Mouse (Mus musculus) CH12.LX (cell line): ENCODE measurements at regions not wholly inside any gene's neighbourhood (a gene's known extent, or its start where the extent isn't known, plus 50 kb on each side); places are given as distances from the start of the nearest gene placed in this dataset.

Experiments used
- DNase-seq: peaks from one replicate; pipeline ENCODE4 v3.0.0-alpha.2; 2013; ENCODE audit errors: extremely low read depth
- H3K27ac ChIP-seq: 2 replicates; pipeline ENCODE4 v1.5.1; 2012; ENCODE audit warnings: low read depth, mild to moderate bottlenecking, control low read depth, moderate library complexity; ENCODE audit not compliant: insufficient read depth
- H3K27me3 ChIP-seq: replicated peaks from 2 replicates; pipeline ENCODE3; 2012; ENCODE audit warnings: inconsistent platforms
- H3K36me3 ChIP-seq, 2 experiments: replicated peaks in 1 of 2; 2 replicates each; pipeline versions ENCODE3 to v1.6.1; 2012; ENCODE audit warnings: inconsistent platforms in 1 of 2, low read length in 1 of 2, mild to moderate bottlenecking in 1 of 2, mixed read lengths in 1 of 2, moderate library complexity in 1 of 2; ENCODE audit not compliant: control insufficient read depth in 1 of 2, insufficient read depth in 1 of 2
- H3K4me1 ChIP-seq, 2 experiments: 2 replicates each; pipeline ENCODE4 v1.6.1; 2012; ENCODE audit warnings: inconsistent platforms in 1 of 2, moderate library complexity in 1 of 2; ENCODE audit not compliant: insufficient read depth in 2 of 2, control insufficient read depth in 1 of 2
- H3K4me2 ChIP-seq: 2 replicates; pipeline ENCODE4 v1.6.1; 2012; ENCODE audit warnings: low read depth, mild to moderate bottlenecking, control low read depth; ENCODE audit not compliant: poor library complexity, insufficient read depth, severe bottlenecking
- H3K4me3 ChIP-seq, 3 experiments: fragments of 150-350 bp in 1 of 3; sonication (generic) in 1 of 3; replicated peaks in 1 of 3; 2 replicates each; pipeline versions ENCODE3 to v1.5.1; 2011 to 2012; ENCODE audit warnings: low read depth in 2 of 3, low read length in 2 of 3, mild to moderate bottlenecking in 2 of 3, moderate library complexity in 2 of 3, control low read depth in 1 of 3, improper control_type of control experiment in 1 of 3, inconsistent platforms in 1 of 3, mixed read lengths in 1 of 3; ENCODE audit not compliant: poor library complexity in 1 of 3
- H3K79me2 ChIP-seq: replicated peaks from 2 replicates; pipeline ENCODE4 v1.6.1; 2012; ENCODE audit warnings: mild to moderate bottlenecking, moderate library complexity; ENCODE audit not compliant: control insufficient read depth, poor library complexity, insufficient read depth, severe bottlenecking; ENCODE audit errors: extremely low read depth
- H3K9ac ChIP-seq: 2 replicates; pipeline ENCODE4 v1.6.1; 2012; ENCODE audit warnings: low read depth, mild to moderate bottlenecking, control low read depth, moderate library complexity; ENCODE audit not compliant: insufficient read depth
- H3K9me3 ChIP-seq: replicated peaks from 2 replicates; pipeline ENCODE3; 2012; ENCODE audit warnings: low read length, inconsistent platforms, mixed read lengths
- BHLHE40 ChIP-seq: IDR thresholded peaks from 2 replicates; pipeline ENCODE4 v1.6.1; 2011; ENCODE audit warnings: mild to moderate bottlenecking, low read depth, low read length, improper control_type of control experiment
- CHD2 ChIP-seq: IDR thresholded peaks from 2 replicates; pipeline ENCODE4 v1.6.1; 2011; ENCODE audit warnings: low read length, improper control_type of control experiment
- CTCF ChIP-seq, 2 experiments: IDR thresholded peaks in 1 of 2; conservative IDR thresholded peaks in 1 of 2; 2 replicates each; pipeline ENCODE4 v1.5.1; 2011 to 2012; ENCODE audit warnings: low read depth in 2 of 2, low read length in 2 of 2, improper control_type of control experiment in 1 of 2, inconsistent platforms in 1 of 2, mild to moderate bottlenecking in 1 of 2, moderate library complexity in 1 of 2
- ELF1 ChIP-seq: IDR thresholded peaks from 2 replicates; pipeline ENCODE4 v1.6.1; 2014; ENCODE audit warnings: low read depth, mild to moderate bottlenecking, inconsistent platforms, low read length, improper control_type of control experiment
- ETS1 ChIP-seq: conservative IDR thresholded peaks from 2 replicates; pipeline ENCODE4 v1.6.1; 2012; ENCODE audit warnings: low read depth, mild to moderate bottlenecking, inconsistent platforms, low read length, improper control_type of control experiment, moderate library complexity
- IRF4 ChIP-seq: IDR thresholded peaks from 2 replicates; pipeline ENCODE4 v1.6.1; 2014; ENCODE audit warnings: low read depth, mild to moderate bottlenecking, inconsistent platforms, low read length, improper control_type of control experiment
- KAT2A ChIP-seq: IDR thresholded peaks from 2 replicates; pipeline ENCODE4 v1.6.1; 2012; ENCODE audit warnings: low read length, improper control_type of control experiment, inconsistent platforms; ENCODE audit not compliant: insufficient replicate concordance
- MAFK ChIP-seq: IDR thresholded peaks from 2 replicates; pipeline ENCODE4 v1.6.1; 2011; ENCODE audit warnings: low read length, improper control_type of control experiment; ENCODE audit not compliant: insufficient replicate concordance
- MYC ChIP-seq: IDR thresholded peaks from 2 replicates; pipeline ENCODE4 v1.6.1; 2011; ENCODE audit warnings: low read depth, mild to moderate bottlenecking, improper control_type of control experiment, low read length
- NELFE ChIP-seq: IDR thresholded peaks from 2 replicates; pipeline ENCODE4 v1.6.1; 2011; ENCODE audit warnings: low read depth, low read length, improper control_type of control experiment
- PAX5 ChIP-seq: IDR thresholded peaks from 2 replicates; pipeline ENCODE4 v1.6.1; 2012; ENCODE audit warnings: low read length, inconsistent platforms, mixed read lengths
- POLR2A ChIP-seq: IDR thresholded peaks from 2 replicates; pipeline ENCODE4 v1.6.1; 2011; ENCODE audit warnings: low read depth, mild to moderate bottlenecking, improper control_type of control experiment, low read length
- SMC3 ChIP-seq: IDR thresholded peaks from 2 replicates; pipeline ENCODE4 v1.6.1; 2011; ENCODE audit warnings: low read depth, low read length, improper control_type of control experiment
- TCF12 ChIP-seq: IDR thresholded peaks from 2 replicates; pipeline ENCODE4 v1.6.1; 2014; ENCODE audit warnings: low read depth, mild to moderate bottlenecking, inconsistent platforms, low read length, improper control_type of control experiment
- USF1 ChIP-seq: IDR thresholded peaks from 2 replicates; pipeline ENCODE4 v1.6.1; 2014; ENCODE audit warnings: low read depth, mild to moderate bottlenecking, inconsistent platforms, low read length, improper control_type of control experiment
- USF2 ChIP-seq: conservative IDR thresholded peaks from 2 replicates; pipeline ENCODE4 v1.6.1; 2011; ENCODE audit warnings: low read depth, low read length, improper control_type of control experiment
- ZKSCAN1 ChIP-seq: IDR thresholded peaks from 2 replicates; pipeline ENCODE4 v1.6.1; 2012; ENCODE audit warnings: low read depth, inconsistent platforms, low read length, improper control_type of control experiment, borderline replicate concordance
- ZNF384 ChIP-seq: IDR thresholded peaks from 2 replicates; pipeline ENCODE4 v1.6.1; 2012; ENCODE audit warnings: low read depth, low read length, improper control_type of control experiment, inconsistent platforms
- dilution Hi-C: fragments of 300-500 bp; cut with MboI; formaldehyde crosslinking; loops from 2 replicates; pipeline ENCODE4 v1.14.3; 2020; ENCODE audit warnings: low sequenced_read_pairs; ENCODE audit not compliant: extremely low pct_unique_long_range_greater_than_20kb, extremely low pct_ligation_motif_present
- in situ Hi-C: fragments of 300-500 bp; cut with MboI; formaldehyde crosslinking; loops from 3 replicates; pipeline ENCODE4 v1.14.3; 2019; ENCODE audit warnings: low sequenced_read_pairs, low pct_ligation_motif_present, low pct_unique_long_range_greater_than_20kb, mixed read lengths

DNA sequence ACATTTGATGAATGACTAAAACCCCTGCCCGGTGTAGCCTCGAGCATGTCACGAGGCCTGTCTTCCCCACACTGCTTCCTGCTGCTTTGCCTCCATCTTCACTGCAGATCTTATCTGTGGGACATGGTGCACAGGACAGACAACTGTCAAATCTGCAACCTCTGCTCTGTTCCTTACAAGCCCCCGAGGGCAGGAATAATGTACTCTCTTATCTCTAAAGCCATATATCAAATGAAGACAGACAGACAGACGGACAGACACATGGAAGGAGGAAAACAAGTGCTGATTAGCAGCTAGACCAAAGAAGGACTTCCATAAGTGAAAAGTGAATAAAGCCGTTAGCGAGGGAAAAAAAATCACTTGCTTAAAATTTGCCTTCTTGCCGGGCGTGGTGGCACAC lies 95.6 kb downstream of the Cyp26b1 start:
- dilution Hi-C loops: no loop called here
- no peak for TF ChIP-seq USF2
- no peak for TF ChIP-seq ELF1
- no peak for TF ChIP-seq ETS1
- no peak for TF ChIP-seq MYC
- no peak for TF ChIP-seq SMC3
- TF ChIP-seq USF1: no peak
- no peak for TF ChIP-seq TCF12
- TF ChIP-seq ZKSCAN1: no peak
- no peak for TF ChIP-seq CTCF (conservative IDR thresholded peaks at IDR 0.05 in 1 of 2, IDR thresholded peaks at IDR 0.05 in 1 of 2; ENCODE audit: low read depth in 2 of 2, low read length in 2 of 2)
- TF ChIP-seq IRF4: no peak
- TF ChIP-seq MAFK: no peak

DNA sequence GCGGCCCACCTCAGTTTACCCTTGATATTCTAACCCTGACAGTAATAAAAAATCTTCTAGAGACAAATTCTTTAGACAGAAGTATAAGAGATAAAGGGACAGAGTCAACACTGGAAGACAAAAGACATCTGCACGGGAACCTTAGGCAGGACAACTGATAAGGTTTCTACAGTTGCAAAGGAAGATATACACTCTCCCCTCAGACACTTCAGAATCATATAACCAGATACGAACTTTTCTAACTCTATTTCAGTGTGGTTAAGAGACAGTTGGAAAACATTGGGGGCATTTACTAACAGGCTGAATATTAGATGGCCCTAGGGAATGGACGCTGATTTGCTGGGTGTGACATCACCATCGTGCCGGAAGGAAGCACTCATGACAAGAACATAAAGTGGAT lies 100.0 kb downstream of the Cyp26b1 start:
- Histone ChIP-seq H3K4me1 (no peaks in the 10 kb centered on the region), H3K27ac (no peak overlapping the region), H3K4me2 (no peak overlapping the region), H3K79me2 (no peaks in the 10 kb centered on the region), H3K9ac (no peak overlapping the region), H3K36me3 (no peaks in the 10 kb centered on the region), H3K27me3 (peaks cover 96% of the 10 kb centered on the region), H3K9me3 (no peaks in the 10 kb centered on the region), H3K4me3 (no peak overlapping the region)
- dilution Hi-C loops: no loop called here
- in situ Hi-C loops: no loop called here
- TF ChIP-seq POLR2A: no peak
- no peak for TF ChIP-seq ELF1
- no peak for TF ChIP-seq NELFE
- no peak for TF ChIP-seq KAT2A
- TF ChIP-seq PAX5: no peak
- no peak for TF ChIP-seq BHLHE40
- TF ChIP-seq TCF12: no peak
- no peak for TF ChIP-seq CHD2
- TF ChIP-seq ZNF384: no peak
- TF ChIP-seq CTCF (conservative IDR thresholded peaks at IDR 0.05 in 1 of 2, IDR thresholded peaks at IDR 0.05 in 1 of 2; ENCODE audit: low read depth in 2 of 2, low read length in 2 of 2): no peak
- no peak for DNase-seq

More for the DNA sequence above, 95.6 kb downstream of the Cyp26b1 start:
- Histone ChIP-seq H3K27ac (no peak overlapping the region), H3K4me2 (no peak overlapping the region), H3K27me3 (peaks cover 93% of the 10 kb centered on the region), H3K9ac (no peak overlapping the region), H3K36me3 (no peaks in the 10 kb centered on the region), H3K79me2 (no peaks in the 10 kb centered on the region), H3K9me3 (no peaks in the 10 kb centered on the region), H3K4me1 (no peaks in the 10 kb centered on the region), H3K4me3 (no peak overlapping the region)
- DNase-seq: no peak
- in situ Hi-C loops: no loop called here
